Mouse (Mus musculus): Measurements from ENCODE around the gene Exoc2. TPM values are rescaled to one million over a fixed set of nuclear protein-coding genes. Genes with fewer than 3 reads are reported as not detected.

Exoc2 gene
- 18.6 and 33.2 TPM in 2 replicates for polyA plus RNA-seq (2014; fragmentation: Nextera tagmentation; extraction: Ambion mirVana)

GRCm38 (mm10) chr13:30973501-30974246 lies at the start of gene Exoc2, which contains the start of gene Gm5447:
Exoc2 (minus strand) TSS chr13:30974093.
Gm5447 (plus strand) TSS chr13:30974204.
- no peaks in the 10 kb centered on the region for H3K27me3 ChIP-seq (ENCODE audit: control insufficient read depth, insufficient read depth, low read length)
- peak within 1 kb of the TSS; percentile 83 for H3K9ac ChIP-seq (ENCODE audit: low read depth, low read length)
- H3K4me2 ChIP-seq (replicated peaks; ENCODE audit: low read depth, low read length) = peak within 1 kb of the TSS; percentile 47
- no peaks in the 10 kb centered on the region for H3K4me1 ChIP-seq (ENCODE audit: control insufficient read depth, insufficient read depth, low read length)
- under 1% methylated on average over 52 of the region's 54 CpGs for WGBS
- no peaks in the 10 kb centered on the region for H3K36me3 ChIP-seq (ENCODE audit: control insufficient read depth, insufficient read depth, low read length)
- H3K27ac ChIP-seq (ENCODE audit: low read depth, low read length) = peak within 1 kb of the TSS; percentile 88
- H3K4me3 ChIP-seq (ENCODE audit: low read length) = peak within 1 kb of the TSS; percentile 93
- peak; percentile 98 for ATAC-seq (ENCODE audit: low FRiP score, low TSS enrichment)
- no peaks in the 10 kb centered on the region for H3K9me3 ChIP-seq (ENCODE audit: control insufficient read depth, low read length)

GRCm38 (mm10) chr13:31023664-31024063 lies 49.8 kb upstream of the Exoc2 start:
- H3K4me3 ChIP-seq (ENCODE audit: low read length) = no peak overlapping the region

GRCm38 (mm10) chr13:31021927-31022326 lies 48.0 kb upstream of the Exoc2 start:
- Histone ChIP-seq H3K4me2 (replicated peaks; ENCODE audit: low read depth, low read length) (no peak overlapping the region), H3K9ac (ENCODE audit: low read depth, low read length) (no peak overlapping the region), H3K9me3 (ENCODE audit: control insufficient read depth, low read length) (no peaks in the 10 kb centered on the region), H3K4me3 (ENCODE audit: low read length) (no peak overlapping the region), H3K36me3 (ENCODE audit: control insufficient read depth, insufficient read depth, low read length) (no peaks in the 10 kb centered on the region), H3K27ac (ENCODE audit: low read depth, low read length) (no peak overlapping the region), H3K4me1 (ENCODE audit: control insufficient read depth, insufficient read depth, low read length) (no peaks in the 10 kb centered on the region; the same call in 1 of the 2 replicates), H3K27me3 (ENCODE audit: control insufficient read depth, insufficient read depth, low read length) (no peaks in the 10 kb centered on the region)
- ATAC-seq (ENCODE audit: low FRiP score, low TSS enrichment) = no peak
- 49% methylated on average over 6 of the region's 6 CpGs for WGBS

More at GRCm38 (mm10) chr13:31023664-31024063, 49.8 kb upstream of the Exoc2 start:
- 63% methylated on average over 3 of the region's 3 CpGs for WGBS
- Histone ChIP-seq H3K27ac (ENCODE audit: low read depth, low read length) (no peak overlapping the region), H3K4me1 (ENCODE audit: control insufficient read depth, insufficient read depth, low read length) (no peaks in the 10 kb centered on the region; the same call in 1 of the 2 replicates), H3K27me3 (ENCODE audit: control insufficient read depth, insufficient read depth, low read length) (no peaks in the 10 kb centered on the region), H3K9ac (ENCODE audit: low read depth, low read length) (no peak overlapping the region), H3K36me3 (ENCODE audit: control insufficient read depth, insufficient read depth, low read length) (no peaks in the 10 kb centered on the region), H3K9me3 (ENCODE audit: control insufficient read depth, low read length) (no peaks in the 10 kb centered on the region), H3K4me2 (replicated peaks; ENCODE audit: low read depth, low read length) (no peak overlapping the region)
- ATAC-seq (ENCODE audit: low FRiP score, low TSS enrichment) = no peak

- ATAC-seq (ENCODE audit: low FRiP score, low TSS enrichment) = no peak
Observed at GRCm38 (mm10) chr13:31021514-31021913, 47.6 kb upstream of the Exoc2 start.

GRCm38 (mm10) chr13:31017545-31017944 lies 43.7 kb upstream of the Exoc2 start:
- 97% methylated on average over 3 of the region's 3 CpGs for WGBS
- Histone ChIP-seq H3K27me3 (ENCODE audit: control insufficient read depth, insufficient read depth, low read length) (no peaks in the 10 kb centered on the region), H3K9me3 (ENCODE audit: control insufficient read depth, low read length) (no peaks in the 10 kb centered on the region), H3K4me2 (replicated peaks; ENCODE audit: low read depth, low read length) (no peak overlapping the region), H3K4me1 (ENCODE audit: control insufficient read depth, insufficient read depth, low read length) (no peaks in the 10 kb centered on the region; the same call in 1 of the 2 replicates), H3K4me3 (ENCODE audit: low read length) (no peak overlapping the region), H3K9ac (ENCODE audit: low read depth, low read length) (no peak overlapping the region), H3K27ac (ENCODE audit: low read depth, low read length) (no peak overlapping the region), H3K36me3 (ENCODE audit: control insufficient read depth, insufficient read depth, low read length) (no peaks in the 10 kb centered on the region)
- no peak for ATAC-seq (ENCODE audit: low FRiP score, low TSS enrichment)

More at GRCm38 (mm10) chr13:31021514-31021913, 47.6 kb upstream of the Exoc2 start:
- H3K36me3 ChIP-seq (ENCODE audit: control insufficient read depth, insufficient read depth, low read length) = no peaks in the 10 kb centered on the region
- H3K4me3 ChIP-seq (ENCODE audit: low read length) = no peak overlapping the region
- H3K27ac ChIP-seq (ENCODE audit: low read depth, low read length) = no peak overlapping the region
- H3K4me1 ChIP-seq (ENCODE audit: control insufficient read depth, insufficient read depth, low read length) = no peaks in the 10 kb centered on the region; the same call in 1 of the 2 replicates
- 44% methylated on average over 4 of the region's 4 CpGs for WGBS
- no peak overlapping the region for H3K9ac ChIP-seq (ENCODE audit: low read depth, low read length)
- H3K27me3 ChIP-seq (ENCODE audit: control insufficient read depth, insufficient read depth, low read length) = no peaks in the 10 kb centered on the region
- H3K4me2 ChIP-seq (replicated peaks; ENCODE audit: low read depth, low read length) = no peak overlapping the region
- H3K9me3 ChIP-seq (ENCODE audit: control insufficient read depth, low read length) = no peaks in the 10 kb centered on the region

GRCm38 (mm10) chr13:31004995-31005394 lies 31.1 kb upstream of the Exoc2 start:
- Histone ChIP-seq H3K4me3 (ENCODE audit: low read length) (no peak overlapping the region), H3K4me2 (replicated peaks; ENCODE audit: low read depth, low read length) (no peak overlapping the region), H3K36me3 (ENCODE audit: control insufficient read depth, insufficient read depth, low read length) (no peaks in the 10 kb centered on the region), H3K9me3 (ENCODE audit: control insufficient read depth, low read length) (no peaks in the 10 kb centered on the region), H3K27ac (ENCODE audit: low read depth, low read length) (no peak overlapping the region), H3K27me3 (ENCODE audit: control insufficient read depth, insufficient read depth, low read length) (no peaks in the 10 kb centered on the region), H3K9ac (ENCODE audit: low read depth, low read length) (no peak overlapping the region), H3K4me1 (ENCODE audit: control insufficient read depth, insufficient read depth, low read length) (no peaks in the 10 kb centered on the region)
- no peak for ATAC-seq (ENCODE audit: low FRiP score, low TSS enrichment)
- 69% methylated on average over 4 of the region's 4 CpGs for WGBS

GRCm38 (mm10) chr13:31004458-31004857 lies 30.6 kb upstream of the Exoc2 start:
- no peak for ATAC-seq (ENCODE audit: low FRiP score, low TSS enrichment)
- no peaks in the 10 kb centered on the region for H3K27me3 ChIP-seq (ENCODE audit: control insufficient read depth, insufficient read depth, low read length)
- no peaks in the 10 kb centered on the region for H3K36me3 ChIP-seq (ENCODE audit: control insufficient read depth, insufficient read depth, low read length)
- 42% methylated on average over 12 of the region's 12 CpGs for whole genome bisulfite sequencing
- H3K4me1 ChIP-seq (ENCODE audit: control insufficient read depth, insufficient read depth, low read length) = no peaks in the 10 kb centered on the region
- H3K9ac ChIP-seq (ENCODE audit: low read depth, low read length) = no peak overlapping the region
- H3K27ac ChIP-seq (ENCODE audit: low read depth, low read length) = no peak overlapping the region
- H3K9me3 ChIP-seq (ENCODE audit: control insufficient read depth, low read length) = no peaks in the 10 kb centered on the region
- no peak overlapping the region for H3K4me2 ChIP-seq (replicated peaks; ENCODE audit: low read depth, low read length)
- H3K4me3 ChIP-seq (ENCODE audit: low read length) = no peak overlapping the region

GRCm38 (mm10) chr13:30999799-31000198 lies 25.9 kb upstream of the Exoc2 start:
- Histone ChIP-seq H3K4me1 (ENCODE audit: control insufficient read depth, insufficient read depth, low read length) (no peaks in the 10 kb centered on the region), H3K4me3 (ENCODE audit: low read length) (no peak overlapping the region), H3K27me3 (ENCODE audit: control insufficient read depth, insufficient read depth, low read length) (no peaks in the 10 kb centered on the region), H3K36me3 (ENCODE audit: control insufficient read depth, insufficient read depth, low read length) (no peaks in the 10 kb centered on the region), H3K9ac (ENCODE audit: low read depth, low read length) (no peak overlapping the region), H3K4me2 (replicated peaks; ENCODE audit: low read depth, low read length) (no peak overlapping the region), H3K9me3 (ENCODE audit: control insufficient read depth, low read length) (no peaks in the 10 kb centered on the region), H3K27ac (ENCODE audit: low read depth, low read length) (no peak overlapping the region)
- WGBS = 88% methylated on average over 6 of the region's 6 CpGs
- ATAC-seq (ENCODE audit: low FRiP score, low TSS enrichment) = no peak

- H3K4me3 ChIP-seq (ENCODE audit: low read length) = no peak overlapping the region
- no peaks in the 10 kb centered on the region; the same call in 1 of the 2 replicates for H3K27me3 ChIP-seq (ENCODE audit: control insufficient read depth, insufficient read depth, low read length)
- 86% methylated on average over 8 of the region's 8 CpGs for WGBS
- H3K36me3 ChIP-seq (ENCODE audit: control insufficient read depth, insufficient read depth, low read length) = no peaks in the 10 kb centered on the region
- H3K4me2 ChIP-seq (replicated peaks; ENCODE audit: low read depth, low read length) = no peak overlapping the region
- H3K9ac ChIP-seq (ENCODE audit: low read depth, low read length) = no peak overlapping the region
- no peak overlapping the region for H3K27ac ChIP-seq (ENCODE audit: low read depth, low read length)
- H3K4me1 ChIP-seq (ENCODE audit: control insufficient read depth, insufficient read depth, low read length) = no peaks in the 10 kb centered on the region
- ATAC-seq (ENCODE audit: low FRiP score, low TSS enrichment) = no peak
- H3K9me3 ChIP-seq (ENCODE audit: control insufficient read depth, low read length) = no peaks in the 10 kb centered on the region
Observed at GRCm38 (mm10) chr13:30997526-30998253, 23.8 kb upstream of the Exoc2 start.

Measured in kidney, embryonic 14.5 days (tissue).